Mouse (Mus musculus): ENCODE results near the gene Alkbh6. TPM values are rescaled to one million over a fixed set of nuclear protein-coding genes. Genes with fewer than 3 reads are reported as not detected.

The Alkbh6 gene
- total and polyA plus RNA-seq, 3 experiments: 16.2 to 24.6 TPM; not detected in 1

- no peaks in the 10 kb centered on the region for H3K9me3 ChIP-seq (replicated peaks; ENCODE audit: insufficient read depth, low read length)
- TF ChIP-seq USF1 (IDR thresholded peaks at IDR 0.05; ENCODE audit: low read depth, low read length) (no peak), JUND (IDR thresholded peaks at IDR 0.05; ENCODE audit: low read depth, low read length) (no peak), ZMIZ1 (IDR thresholded peaks at IDR 0.05; ENCODE audit: low read depth, low read length) (no peak), MYB (IDR thresholded peaks at IDR 0.05; ENCODE audit: low read depth, low read length) (no peak), BHLHE40 (IDR thresholded peaks at IDR 0.05; ENCODE audit: borderline replicate concordance, low read depth, low read length) (no peak), UBTF (IDR thresholded peaks at IDR 0.05; ENCODE audit: borderline replicate concordance, insufficient read depth, low read depth, low read length) (no peak), MAFK (IDR thresholded peaks at IDR 0.05; ENCODE audit: borderline replicate concordance, low read depth, low read length) (no peak), MYC (IDR thresholded peaks at IDR 0.05; ENCODE audit: low read depth, low read length) (no peak), KAT2A (conservative IDR thresholded peaks at IDR 0.05; ENCODE audit: low read depth, low read length) (no peak), SMC3 (IDR thresholded peaks at IDR 0.05; ENCODE audit: low read depth, low read length) (no peak), ZNF384 (IDR thresholded peaks at IDR 0.05; ENCODE audit: low read depth, low read length) (no peak), RCOR1 (IDR thresholded peaks at IDR 0.05; ENCODE audit: low read depth, low read length) (no peak), TAL1 (IDR thresholded peaks at IDR 0.05; ENCODE audit: low read length) (no peak), GATA1 (IDR thresholded peaks at IDR 0.05; ENCODE audit: low read depth, low read length) (no peak), MEF2A (IDR thresholded peaks at IDR 0.05; ENCODE audit: extremely low read depth, insufficient replicate concordance, low read depth, low read length, poor library complexity, severe bottlenecking) (no peak), EP300 (IDR thresholded peaks at IDR 0.05; ENCODE audit: low read depth in 1 of 2, low read length in 2 of 2) (no peak), CHD1 (IDR thresholded peaks at IDR 0.05; ENCODE audit: low read depth, low read length) (no peak), POLR2AphosphoS2 (IDR thresholded peaks at IDR 0.05; ENCODE audit: low read length) (no peak), ELF1 (IDR thresholded peaks at IDR 0.05; ENCODE audit: low read depth, low read length) (no peak), TCF12 (IDR thresholded peaks at IDR 0.05; ENCODE audit: low read depth, low read length) (no peak)
- no peaks in the 10 kb centered on the region for H3K36me3 ChIP-seq (ENCODE audit: control insufficient read depth in 1 of 2, insufficient read depth in 2 of 2, low read length in 2 of 2)
- no peak overlapping the region for H3K9ac ChIP-seq (ENCODE audit: control insufficient read depth, low read depth, low read length, poor library complexity, severe bottlenecking)
- DNase-seq (ENCODE audit: low read depth, low spot score): no peak
- H3K27ac ChIP-seq (ENCODE audit: control insufficient read depth, low read depth, low read length): no peak overlapping the region
- H3K79me2 ChIP-seq (ENCODE audit: control insufficient read depth, insufficient read depth, low read length, poor library complexity): no peaks in the 10 kb centered on the region
- no peaks in the 10 kb centered on the region for H3K27me3 ChIP-seq (ENCODE audit: control insufficient read depth in 1 of 2, insufficient read depth in 2 of 2, low read length in 2 of 2)
- no peak overlapping the region for H3K4me3 ChIP-seq (ENCODE audit: control insufficient read depth in 1 of 2, insufficient read depth in 1 of 2, low read depth in 2 of 2, low read length in 2 of 2)
- no peaks in the 10 kb centered on the region for H3K4me1 ChIP-seq (ENCODE audit: control insufficient read depth in 1 of 2, insufficient read depth in 2 of 2, low read length in 2 of 2)
Observed at GRCm38 (mm10) chr7:30288046-30288445, 20.5 kb upstream of the Alkbh6 start.

DNA sequence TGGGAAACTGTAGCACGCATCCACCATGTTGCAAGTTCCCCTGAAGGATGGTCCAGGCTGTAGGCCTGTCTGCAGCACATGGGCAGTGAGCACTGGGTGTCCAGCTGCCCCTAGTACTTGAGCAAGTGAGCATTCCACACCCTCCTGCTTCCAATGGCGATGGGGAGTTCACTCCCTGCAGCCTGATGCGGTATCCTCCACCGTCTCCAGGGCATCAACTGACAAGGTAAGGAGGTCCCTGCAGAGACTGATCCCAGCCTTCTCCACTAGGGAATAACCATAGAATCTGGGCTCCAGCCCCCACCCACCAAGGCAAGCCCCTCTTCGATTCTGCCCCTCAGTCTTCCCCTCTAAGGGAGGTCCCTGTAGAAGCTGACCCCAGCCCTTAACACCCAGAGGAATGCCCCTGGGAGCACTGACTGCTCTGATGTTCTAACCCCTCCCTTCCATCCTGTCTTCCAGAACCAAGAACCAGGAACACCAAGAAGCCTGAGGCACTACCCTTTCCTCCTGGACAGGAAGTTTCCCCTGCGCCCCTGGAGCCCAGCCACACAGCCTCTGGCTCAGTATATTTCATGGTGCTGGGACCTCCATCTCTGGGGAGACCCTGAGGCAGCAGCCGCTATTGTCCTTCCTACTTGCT, 19.3 kb upstream of the Alkbh6 start:
- no peak for TF ChIP-seq MAZ (IDR thresholded peaks at IDR 0.05; ENCODE audit: low read depth, low read length)
- no peak for TF ChIP-seq TAL1 (IDR thresholded peaks at IDR 0.05; ENCODE audit: low read length)
- TF ChIP-seq SIN3A (IDR thresholded peaks at IDR 0.05; ENCODE audit: low read length): no peak
- no peak for TF ChIP-seq UBTF (IDR thresholded peaks at IDR 0.05; ENCODE audit: borderline replicate concordance, insufficient read depth, low read depth, low read length)
- TF ChIP-seq RAD21 (IDR thresholded peaks at IDR 0.05; ENCODE audit: low read depth, low read length): no peak
- no peak for TF ChIP-seq HCFC1 (IDR thresholded peaks at IDR 0.05; ENCODE audit: low read depth, low read length)
- no peak for TF ChIP-seq E2F4 (IDR thresholded peaks at IDR 0.05; ENCODE audit: borderline replicate concordance, low read depth, low read length)
- TF ChIP-seq USF2 (IDR thresholded peaks at IDR 0.05; ENCODE audit: borderline replicate concordance in 1 of 2, insufficient read depth in 1 of 2, low read depth in 1 of 2, low read length in 2 of 2): no peak
- TF ChIP-seq CHD2 (IDR thresholded peaks at IDR 0.05; ENCODE audit: low read length): no peak
- no peak for TF ChIP-seq GATA1 (IDR thresholded peaks at IDR 0.05; ENCODE audit: low read depth, low read length)
- no peak for TF ChIP-seq NRF1 (IDR thresholded peaks at IDR 0.05; ENCODE audit: insufficient read depth, low read depth, low read length, poor library complexity, severe bottlenecking)
- TF ChIP-seq POLR2AphosphoS2 (IDR thresholded peaks at IDR 0.05; ENCODE audit: low read length): no peak
- no peak for TF ChIP-seq TBP (IDR thresholded peaks at IDR 0.05; ENCODE audit: low read depth, low read length)
- Histone ChIP-seq H3K27me3 (ENCODE audit: control insufficient read depth in 1 of 2, insufficient read depth in 2 of 2, low read length in 2 of 2) (no peaks in the 10 kb centered on the region), H3K9me3 (replicated peaks; ENCODE audit: insufficient read depth, low read length) (no peaks in the 10 kb centered on the region), H3K36me3 (ENCODE audit: control insufficient read depth in 1 of 2, insufficient read depth in 2 of 2, low read length in 2 of 2) (no peaks in the 10 kb centered on the region), H3K4me1 (ENCODE audit: control insufficient read depth in 1 of 2, insufficient read depth in 2 of 2, low read length in 2 of 2) (no peaks in the 10 kb centered on the region), H3K27ac (ENCODE audit: control insufficient read depth, low read depth, low read length) (no peak overlapping the region), H3K79me2 (ENCODE audit: control insufficient read depth, insufficient read depth, low read length, poor library complexity) (no peaks in the 10 kb centered on the region), H3K4me3 (ENCODE audit: control insufficient read depth in 1 of 2, insufficient read depth in 1 of 2, low read depth in 2 of 2, low read length in 2 of 2) (no peak overlapping the region), H3K9ac (ENCODE audit: control insufficient read depth, low read depth, low read length, poor library complexity, severe bottlenecking) (no peak overlapping the region)
- no peak for DNase-seq (ENCODE audit: low read depth, low spot score)

Measured in MEL (cell line).